Mouse (Mus musculus): Measurements from ENCODE around the gene Chrna9. TPM values are rescaled to one million over a fixed set of nuclear protein-coding genes. Genes with fewer than 3 reads are reported as not detected.

Gene Chrna9
- total and polyA plus RNA-seq, 3 experiments: 0.57 TPM; not detected in 2

- Histone ChIP-seq H3K36me3 (replicated peaks in 1 of 2; ENCODE audit: control insufficient read depth in 1 of 2, insufficient read depth in 1 of 2, low read length in 1 of 2) (no peaks in the 10 kb centered on the region), H3K9ac (ENCODE audit: insufficient read depth, low read depth) (no peak overlapping the region), H3K4me3 (replicated peaks in 1 of 3; ENCODE audit: low read depth in 2 of 3, low read length in 2 of 3, poor library complexity in 1 of 3) (no peak overlapping the region), H3K4me2 (ENCODE audit: insufficient read depth, low read depth, poor library complexity, severe bottlenecking) (0 out of 2 replicates have a peak overlapping the region, but pooled peaks have one; percentile 5), H3K9me3 (replicated peaks; ENCODE audit: low read length) (no peaks in the 10 kb centered on the region), H3K27ac (ENCODE audit: insufficient read depth, low read depth) (no peak overlapping the region), H3K4me1 (ENCODE audit: control insufficient read depth in 1 of 2, insufficient read depth in 2 of 2) (peaks cover 13 to 14% of the 10 kb centered on the region in 2 experiments), H3K79me2 (replicated peaks; ENCODE audit: control insufficient read depth, extremely low read depth, insufficient read depth, poor library complexity, severe bottlenecking) (no peaks in the 10 kb centered on the region), H3K27me3 (replicated peaks) (no peaks in the 10 kb centered on the region)
- peak; percentile 72 for DNase-seq (ENCODE audit: extremely low read depth)
- in situ Hi-C loops (cut with MboI; ENCODE audit: low pct_ligation_motif_present, low pct_unique_long_range_greater_than_20kb, low sequenced_read_pairs): no loop called here
- 0 out of 2 replicates have a peak, but pooled peaks have one; percentile 14 for TF ChIP-seq TBP (conservative IDR thresholded peaks at IDR 0.05; ENCODE audit: low read depth, low read length)
- no peak for TF ChIP-seq MAX (IDR thresholded peaks at IDR 0.05; ENCODE audit: low read length)
- TF ChIP-seq ZKSCAN1 (IDR thresholded peaks at IDR 0.05; ENCODE audit: borderline replicate concordance, low read depth, low read length): no peak
- no peak for TF ChIP-seq HCFC1 (IDR thresholded peaks at IDR 0.05; ENCODE audit: low read depth, low read length)
- no peak for TF ChIP-seq MAFK (IDR thresholded peaks at IDR 0.05; ENCODE audit: insufficient replicate concordance, low read length)
- TF ChIP-seq POLR2A (IDR thresholded peaks at IDR 0.05; ENCODE audit: low read depth, low read length): peak; percentile 29; the same call in 1 of the 2 replicates
- dilution Hi-C loops (cut with MboI; ENCODE audit: extremely low pct_ligation_motif_present, extremely low pct_unique_long_range_greater_than_20kb, low sequenced_read_pairs): no loop called here
These were observed 56.5 kb downstream of the Chrna9 start for GRCm38 (mm10) chr5:65991191-65991590.

GRCm38 (mm10) chr5:65994643-65995042 is 59.9 kb downstream of the Chrna9 start:
- no peak overlapping the region for H3K4me2 ChIP-seq (ENCODE audit: insufficient read depth, low read depth, poor library complexity, severe bottlenecking)
- H3K27ac ChIP-seq (ENCODE audit: insufficient read depth, low read depth): no peak overlapping the region
- no peaks in the 10 kb centered on the region for H3K79me2 ChIP-seq (replicated peaks; ENCODE audit: control insufficient read depth, extremely low read depth, insufficient read depth, poor library complexity, severe bottlenecking)
- H3K4me1 ChIP-seq (ENCODE audit: control insufficient read depth in 1 of 2, insufficient read depth in 2 of 2): peaks cover 7 to 8% of the 10 kb centered on the region in 2 experiments
- dilution Hi-C loops (cut with MboI; ENCODE audit: extremely low pct_ligation_motif_present, extremely low pct_unique_long_range_greater_than_20kb, low sequenced_read_pairs) (no loop called here), in situ Hi-C loops (cut with MboI; ENCODE audit: low pct_ligation_motif_present, low pct_unique_long_range_greater_than_20kb, low sequenced_read_pairs) (no loop called here)
- DNase-seq (ENCODE audit: extremely low read depth): no peak
- H3K9ac ChIP-seq (ENCODE audit: insufficient read depth, low read depth): no peak overlapping the region
- no peaks in the 10 kb centered on the region for H3K9me3 ChIP-seq (replicated peaks; ENCODE audit: low read length)
- H3K4me3 ChIP-seq (replicated peaks in 1 of 3; ENCODE audit: low read depth in 2 of 3, low read length in 2 of 3, poor library complexity in 1 of 3): no peak overlapping the region
- no peaks in the 10 kb centered on the region for H3K27me3 ChIP-seq (replicated peaks)
- TF ChIP-seq CHD1 (IDR thresholded peaks at IDR 0.05; ENCODE audit: low read depth, low read length) (no peak), RAD21 (IDR thresholded peaks at IDR 0.05; ENCODE audit: low read depth, low read length) (no peak), SMC3 (IDR thresholded peaks at IDR 0.05; ENCODE audit: low read depth, low read length) (no peak), MYC (IDR thresholded peaks at IDR 0.05; ENCODE audit: low read depth, low read length) (no peak), TBP (conservative IDR thresholded peaks at IDR 0.05; ENCODE audit: low read depth, low read length) (no peak), MAZ (IDR thresholded peaks at IDR 0.05; ENCODE audit: low read depth, low read length) (no peak), ETS1 (conservative IDR thresholded peaks at IDR 0.05; ENCODE audit: low read depth, low read length) (no peak), ZMIZ1 (IDR thresholded peaks at IDR 0.05; ENCODE audit: low read depth, low read length) (no peak), MXI1 (IDR thresholded peaks at IDR 0.05; ENCODE audit: low read depth, low read length) (no peak), JUND (conservative IDR thresholded peaks at IDR 0.05; ENCODE audit: low read depth, low read length) (no peak), ELF1 (IDR thresholded peaks at IDR 0.05; ENCODE audit: low read depth, low read length) (no peak), SIN3A (IDR thresholded peaks at IDR 0.05; ENCODE audit: low read length) (no peak), USF2 (conservative IDR thresholded peaks at IDR 0.05; ENCODE audit: low read depth, low read length) (no peak), RCOR1 (conservative IDR thresholded peaks at IDR 0.05; ENCODE audit: low read depth, low read length) (no peak), ZKSCAN1 (IDR thresholded peaks at IDR 0.05; ENCODE audit: borderline replicate concordance, low read depth, low read length) (no peak), ZC3H11A (IDR thresholded peaks at IDR 0.05; ENCODE audit: low read depth, low read length) (no peak), EP300 (IDR thresholded peaks at IDR 0.05; ENCODE audit: low read length) (no peak), CTCF (conservative IDR thresholded peaks at IDR 0.05 in 1 of 2, IDR thresholded peaks at IDR 0.05 in 1 of 2; ENCODE audit: low read depth in 2 of 2, low read length in 2 of 2) (no peak), JUN (IDR thresholded peaks at IDR 0.05; ENCODE audit: insufficient read depth, low read depth, low read length) (no peak), GABPA (IDR thresholded peaks at IDR 0.05; ENCODE audit: insufficient replicate concordance, low read depth, low read length) (no peak)
- no peaks in the 10 kb centered on the region for H3K36me3 ChIP-seq (replicated peaks in 1 of 2; ENCODE audit: control insufficient read depth in 1 of 2, insufficient read depth in 1 of 2, low read length in 1 of 2)
